Mouse (Mus musculus) liver, adult 2 months (tissue): ENCODE results near the gene Myo5a. TPM values are rescaled to one million over a fixed set of nuclear protein-coding genes. Genes with fewer than 3 reads are reported as not detected.

Experiments
- DNase-seq: peaks from one replicate; pipeline ENCODE4 v3.0.0-alpha.2; 2011; ENCODE audit warnings: low read depth, low spot score; ENCODE audit errors: extremely low read depth
- H3K27ac ChIP-seq: fragments of 200-500 bp; replicated peaks from 2 replicates; pipeline ENCODE4 v1.5.1; 2012; ENCODE audit warnings: low read depth, mild to moderate bottlenecking, control low read depth, inconsistent platforms, low read length; ENCODE audit not compliant: insufficient read depth
- H3K27me3 ChIP-seq: fragments of 200-500 bp; 2 replicates; pipeline ENCODE4 v1.6.1; 2012; ENCODE audit warnings: mild to moderate bottlenecking, moderate library complexity, low read length, inconsistent platforms; ENCODE audit not compliant: control insufficient read depth, insufficient read depth
- H3K36me3 ChIP-seq: fragments of 200-500 bp; 2 replicates; pipeline ENCODE4 v1.6.1; 2012; ENCODE audit warnings: low read length, inconsistent platforms; ENCODE audit not compliant: control insufficient read depth, insufficient read depth
- H3K4me1 ChIP-seq: fragments of 200-500 bp; 2 replicates; pipeline ENCODE4 v1.6.1; 2011; ENCODE audit warnings: low read length; ENCODE audit not compliant: control insufficient read depth, insufficient read depth
- H3K4me3 ChIP-seq: fragments of 200-500 bp; 2 replicates; pipeline ENCODE4 v1.5.1; 2011; ENCODE audit warnings: low read depth, mild to moderate bottlenecking, control low read depth, low read length, moderate library complexity; ENCODE audit not compliant: insufficient read depth
- H3K79me2 ChIP-seq: fragments of 200-500 bp; 2 replicates; pipeline ENCODE4 v1.6.1; 2012; ENCODE audit warnings: inconsistent platforms, mild to moderate bottlenecking, low read length, moderate library complexity; ENCODE audit not compliant: control insufficient read depth, insufficient read depth
- H3K9ac ChIP-seq: fragments of 200-500 bp; 2 replicates; pipeline ENCODE4 v1.6.1; 2012; ENCODE audit warnings: low read depth, mild to moderate bottlenecking, control low read depth, inconsistent platforms, low read length
- CTCF ChIP-seq: fragments of 200-500 bp; IDR thresholded peaks from 2 replicates; pipeline ENCODE4 v1.5.1; 2011; ENCODE audit warnings: low read depth, low read length, control low read depth
- POLR2A ChIP-seq: fragments of 200-500 bp; IDR thresholded peaks from 2 replicates; pipeline ENCODE4 v1.6.1; 2011; ENCODE audit warnings: low read length, control low read depth; ENCODE audit not compliant: insufficient read depth; ENCODE audit errors: extremely low read depth
- WGBS: fragments of 180-500 bp; shearing (Covaris S2); methylation state at CpG from one replicate; pipeline ENCODE4 v1.1.7; 2018; 5-methylcytosine and 5-hydroxymethylcytosine counted together
- polyA plus RNA-seq: library from polyadenylated mRNA; depleted of rRNA; stranded (reverse); fragments of >200 nt; gene quantifications from 2 replicates; pipeline ENCODE4 v1.2.3, GENCODE M21; 2012
- total RNA-seq: library from RNA; depleted of rRNA; stranded (reverse); fragments of >200 nt; gene quantifications from 2 replicates; pipeline ENCODE4 v1.2.3, GENCODE M21; 2014

The Myo5a gene
- total and polyA plus RNA-seq, 2 experiments: 0.17 to 0.74 TPM

DNA sequence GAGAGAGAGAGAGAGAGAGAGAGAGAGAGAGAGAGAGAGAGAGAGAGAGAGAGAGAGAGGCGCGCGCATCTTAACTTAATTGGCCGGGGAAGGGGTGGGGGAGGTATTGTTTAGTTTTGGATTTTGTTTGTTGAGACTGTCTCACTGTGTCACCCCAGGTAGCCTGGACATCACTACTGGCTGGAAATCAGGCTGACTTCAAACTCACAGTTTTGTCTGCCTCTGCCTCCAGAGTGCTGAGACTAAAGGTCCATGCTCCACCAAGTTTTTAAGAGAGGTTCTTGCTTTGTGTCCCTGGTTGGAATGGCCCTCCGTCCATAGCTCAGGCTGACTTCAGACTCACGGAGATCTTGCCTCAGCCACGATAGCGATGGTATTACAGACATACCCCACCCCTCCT, 162.0 kb downstream of the Myo5a start:
- H3K27me3 ChIP-seq: peaks cover 3% of the 10 kb centered on the region; the same call in 1 of the 2 replicates
- H3K79me2 ChIP-seq: no peaks in the 10 kb centered on the region
- no peaks in the 10 kb centered on the region for H3K36me3 ChIP-seq
- 57% methylated on average over 8 of the region's 8 CpGs for WGBS
- H3K27ac ChIP-seq: no peak overlapping the region
- no peak for DNase-seq
- no peak overlapping the region for H3K9ac ChIP-seq
- no peak overlapping the region for H3K4me3 ChIP-seq
- no peaks in the 10 kb centered on the region for H3K4me1 ChIP-seq
- TF ChIP-seq CTCF (no peak), POLR2A (no peak)

DNA sequence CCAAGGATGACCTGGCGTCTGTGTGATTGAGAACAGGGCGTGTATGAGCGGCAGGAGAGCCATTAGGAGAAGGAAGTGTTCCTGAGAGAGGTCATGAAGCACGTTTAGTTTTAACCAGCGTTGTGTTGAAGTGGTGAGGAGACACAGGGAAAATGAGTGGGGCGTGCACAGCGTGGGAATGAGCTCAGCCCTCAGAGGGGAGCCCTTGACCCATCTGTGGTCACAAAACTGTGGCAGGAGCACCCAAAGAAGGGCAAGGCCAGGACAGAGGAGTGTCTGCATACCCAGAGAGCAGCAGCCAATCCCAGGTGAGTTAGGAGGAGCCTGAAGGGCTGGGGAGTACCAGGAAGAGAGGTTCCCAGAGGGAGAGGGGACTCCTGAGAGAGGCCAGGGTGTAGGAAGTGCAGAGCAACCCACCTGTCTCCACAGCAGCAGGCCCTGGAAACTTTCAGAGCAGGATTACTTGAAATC, 163.5 kb downstream of the Myo5a start:
- no peak overlapping the region for H3K4me3 ChIP-seq
- DNase-seq: no peak
- WGBS: 73% methylated on average over 7 of the region's 7 CpGs
- H3K27me3 ChIP-seq: peaks cover 3% of the 10 kb centered on the region; the same call in 1 of the 2 replicates
- no peak overlapping the region for H3K27ac ChIP-seq
- no peaks in the 10 kb centered on the region for H3K36me3 ChIP-seq
- H3K79me2 ChIP-seq: no peaks in the 10 kb centered on the region
- H3K9ac ChIP-seq: no peak overlapping the region
- TF ChIP-seq CTCF (no peak), POLR2A (no peak)
- no peaks in the 10 kb centered on the region for H3K4me1 ChIP-seq

- Histone ChIP-seq H3K79me2 (no peaks in the 10 kb centered on the region), H3K36me3 (no peaks in the 10 kb centered on the region), H3K27ac (no peak overlapping the region), H3K9ac (no peak overlapping the region), H3K4me1 (no peaks in the 10 kb centered on the region), H3K4me3 (no peak overlapping the region), H3K27me3 (peaks cover 3% of the 10 kb centered on the region; the same call in 1 of the 2 replicates)
- TF ChIP-seq POLR2A: no peak
- TF ChIP-seq CTCF: no peak
- no peak for DNase-seq
- 74% methylated on average over 12 of the region's 12 CpGs for WGBS
Observed at GRCm38 (mm10) chr9:75234983-75235627, 164.3 kb downstream of the Myo5a start.

DNA sequence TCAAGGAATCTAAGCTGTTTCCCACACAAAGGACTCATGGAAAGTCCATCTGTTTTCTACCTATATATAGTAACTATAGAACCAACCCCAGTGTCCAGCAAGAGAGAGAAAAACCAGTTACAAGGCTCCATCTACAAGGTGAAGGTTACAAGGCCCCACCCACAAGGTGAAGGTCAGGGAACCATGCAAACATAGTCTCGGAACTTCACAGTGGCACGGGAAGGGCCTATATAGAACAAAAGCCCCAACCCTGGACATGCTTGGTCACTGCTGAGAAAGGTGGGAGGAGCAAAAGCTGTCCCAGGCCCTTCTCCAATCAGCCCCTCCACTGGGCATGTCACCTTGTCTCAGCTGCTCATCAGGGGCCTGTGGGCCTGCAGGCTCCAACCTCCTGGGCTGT, 164.9 kb downstream of the Myo5a start:
- Histone ChIP-seq H3K36me3 (no peaks in the 10 kb centered on the region), H3K79me2 (no peaks in the 10 kb centered on the region), H3K4me3 (no peak overlapping the region), H3K4me1 (no peaks in the 10 kb centered on the region), H3K27ac (no peak overlapping the region), H3K9ac (no peak overlapping the region), H3K27me3 (peaks cover 3% of the 10 kb centered on the region; the same call in 1 of the 2 replicates)
- 78% methylated on average over 2 of the region's 2 CpGs for WGBS
- no peak for DNase-seq
- TF ChIP-seq CTCF (no peak), POLR2A (no peak)

- no peak overlapping the region for H3K4me3 ChIP-seq
- no peaks in the 10 kb centered on the region for H3K79me2 ChIP-seq
- no peaks in the 10 kb centered on the region for H3K36me3 ChIP-seq
- no peak overlapping the region for H3K27ac ChIP-seq
- H3K4me1 ChIP-seq: no peaks in the 10 kb centered on the region
- TF ChIP-seq POLR2A (no peak), CTCF (no peak)
- H3K27me3 ChIP-seq: peaks cover 3% of the 10 kb centered on the region; the same call in 1 of the 2 replicates
- peak; percentile 2 for DNase-seq
- no peak overlapping the region for H3K9ac ChIP-seq
- 47% methylated on average over 12 of the region's 12 CpGs for WGBS
Observed at GRCm38 (mm10) chr9:75236416-75237308, 165.8 kb downstream of the Myo5a start.

- Histone ChIP-seq H3K36me3 (no peaks in the 10 kb centered on the region), H3K27me3 (no peaks in the 10 kb centered on the region)
- WGBS: 95% methylated on average over 3 of the region's 3 CpGs
Observed at GRCm38 (mm10) chr9:75238179-75238578, 167.4 kb downstream of the Myo5a start.

More at GRCm38 (mm10) chr9:75238179-75238578, 167.4 kb downstream of the Myo5a start:
- Histone ChIP-seq H3K4me1 (no peaks in the 10 kb centered on the region), H3K79me2 (no peaks in the 10 kb centered on the region), H3K9ac (no peak overlapping the region), H3K27ac (no peak overlapping the region), H3K4me3 (no peak overlapping the region)
- TF ChIP-seq CTCF (no peak), POLR2A (no peak)
- DNase-seq: no peak
